Mouse (Mus musculus) induced T-regulatory cell, adult 2 months (primary cell): Measurements from ENCODE around the gene Fhl3.
"Not testable (repeated sequence)": the region's sequence is repeated elsewhere in the genome, so short reads cannot be mapped to it uniquely, and the experiment has no call there.

ENCODE experiments used
- DNase-seq: peaks from one replicate; pipeline ENCODE4 v3.0.0-alpha.2; 2012; ENCODE audit warnings: low read depth

Gene Fhl3

DNA sequence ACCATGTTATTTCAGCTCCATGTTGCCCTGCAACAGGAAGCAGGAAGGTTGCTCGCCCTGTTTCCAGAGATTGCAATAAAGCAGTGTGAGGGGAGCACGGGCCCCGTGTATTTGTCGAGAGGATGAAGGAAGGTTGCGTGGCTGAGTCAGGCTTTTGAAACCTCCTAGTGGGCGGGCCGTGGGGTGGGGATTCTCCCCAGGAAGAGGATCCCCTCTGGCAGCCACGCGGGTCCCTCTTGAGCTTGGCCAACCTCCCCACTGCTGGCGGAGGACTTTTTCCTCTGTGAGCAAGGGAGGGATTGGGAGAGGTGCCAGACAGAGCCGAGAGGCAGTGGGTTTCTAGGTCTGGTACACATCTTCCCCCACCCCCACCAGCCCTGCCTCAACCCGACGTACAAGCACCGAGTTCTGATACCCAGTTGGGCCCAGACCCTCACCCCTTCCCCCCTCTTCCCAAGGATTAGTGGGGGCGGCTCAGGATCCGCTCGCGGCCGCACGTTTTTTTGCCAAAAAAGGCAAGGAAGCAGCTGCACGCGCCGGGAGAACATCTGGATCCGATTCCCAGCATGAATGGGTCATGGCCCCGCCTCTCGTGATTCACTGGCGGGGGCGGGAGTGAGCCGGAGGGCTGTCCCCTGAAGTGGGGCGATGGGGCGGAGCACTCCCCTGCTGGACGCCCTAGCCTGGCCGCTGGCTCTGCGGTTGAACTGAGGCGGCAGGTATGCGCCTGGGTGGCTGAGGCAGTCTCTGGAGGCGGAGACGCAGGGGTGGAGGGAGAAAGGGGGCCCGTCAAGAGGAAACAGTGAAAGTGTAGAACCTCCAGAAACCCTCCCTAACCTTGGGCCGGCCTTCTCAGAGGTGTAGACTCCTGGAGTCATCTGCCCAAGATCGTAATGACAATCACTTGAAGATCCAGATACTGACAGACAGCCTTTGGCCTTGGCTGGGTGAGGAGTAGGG lies 8.3 kb downstream of the Fhl3 start:
- DNase-seq, result peak; percentile 85

DNA sequence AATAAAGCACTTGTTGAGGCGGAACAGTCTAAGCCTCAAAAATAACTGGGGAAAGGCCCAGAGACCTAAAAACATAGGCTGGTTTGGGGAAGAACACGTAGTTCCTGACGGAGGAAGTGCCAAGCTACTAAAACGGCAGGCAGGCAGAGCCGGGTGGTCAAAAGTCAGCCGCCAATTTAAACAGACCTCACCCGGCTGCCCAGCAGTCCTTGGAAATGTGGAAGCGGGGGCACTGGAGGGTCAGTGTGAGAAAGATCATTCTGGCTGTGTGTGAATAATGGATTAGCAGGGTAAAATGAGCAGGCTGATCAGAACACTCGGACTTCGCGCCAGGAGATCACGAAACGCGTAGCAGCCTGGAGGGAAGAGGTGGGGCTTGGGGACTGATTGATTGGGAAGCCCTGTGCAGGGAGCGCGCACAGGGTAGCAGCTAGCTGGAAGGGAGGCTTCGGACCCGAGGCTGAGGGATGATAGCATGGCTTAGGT lies 9.5 kb downstream of the Fhl3 start:
- peak; percentile 58 for DNase-seq

DNA sequence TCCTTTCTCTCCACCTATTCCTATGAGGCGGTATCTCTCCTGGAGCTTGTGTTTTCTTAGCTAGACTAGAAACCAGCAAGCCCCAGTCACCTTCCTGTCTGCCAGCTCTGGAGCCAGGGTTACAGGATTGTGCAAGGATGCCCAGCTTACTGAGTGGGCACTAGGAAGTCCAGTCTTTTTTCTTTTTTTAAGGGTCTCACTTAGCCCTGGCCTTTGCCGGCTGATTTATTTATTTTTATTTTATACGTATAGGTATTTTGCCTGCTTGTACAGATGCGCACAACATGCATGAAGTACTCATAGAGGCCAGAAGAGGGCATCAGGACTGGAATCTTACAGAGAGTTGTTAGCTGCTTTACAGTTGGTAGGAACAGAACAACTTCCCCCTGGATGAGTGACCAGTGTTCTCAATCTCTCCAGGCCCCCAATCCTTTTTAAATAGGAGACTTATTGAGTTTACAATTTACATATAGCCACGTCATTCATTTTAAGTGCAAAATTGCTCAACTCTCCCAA lies 10.3 kb downstream of the Fhl3 start:
- DNase-seq, result peak; percentile 79

DNA sequence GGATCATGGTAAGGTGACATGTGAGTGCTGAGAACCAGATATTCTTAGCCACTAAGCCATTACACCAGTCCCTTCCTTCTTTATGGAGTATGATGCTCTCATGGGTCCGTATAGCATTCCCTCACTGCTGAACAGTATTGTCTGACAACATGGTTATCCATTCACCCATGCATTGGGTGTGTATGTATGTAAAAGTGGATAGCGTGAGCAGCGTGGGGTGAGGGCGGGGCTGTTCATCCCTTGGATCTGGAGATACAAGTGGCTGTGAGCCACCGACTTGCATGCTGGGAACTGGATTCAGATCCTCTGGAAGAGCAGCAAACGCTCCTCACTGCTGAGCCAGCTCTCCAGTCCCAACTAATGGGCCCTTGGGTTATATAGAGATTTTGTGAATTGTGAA lies 12.1 kb downstream of the Fhl3 start:
- DNase-seq, result no peak

DNA sequence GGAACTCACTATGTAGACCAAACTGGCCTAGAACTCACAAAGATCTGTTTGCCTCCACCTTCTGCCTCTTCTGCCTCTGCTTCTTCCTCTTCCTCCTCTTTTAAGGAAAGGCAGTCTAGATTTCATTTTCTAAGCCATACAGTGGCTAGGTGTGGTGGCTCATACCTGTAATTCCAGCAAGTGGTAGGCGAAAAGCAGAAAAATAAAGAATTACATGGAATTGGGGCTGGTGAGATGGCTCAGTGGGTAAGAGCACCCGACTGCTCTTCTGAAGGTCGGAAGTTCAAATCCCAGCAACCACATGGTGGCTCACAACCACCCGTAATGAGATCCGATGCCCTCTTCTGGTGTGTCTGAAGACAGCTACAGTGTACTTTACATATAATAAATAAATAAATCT lies 13.3 kb downstream of the Fhl3 start:
- DNase-seq, result not testable (repeated sequence)

DNA sequence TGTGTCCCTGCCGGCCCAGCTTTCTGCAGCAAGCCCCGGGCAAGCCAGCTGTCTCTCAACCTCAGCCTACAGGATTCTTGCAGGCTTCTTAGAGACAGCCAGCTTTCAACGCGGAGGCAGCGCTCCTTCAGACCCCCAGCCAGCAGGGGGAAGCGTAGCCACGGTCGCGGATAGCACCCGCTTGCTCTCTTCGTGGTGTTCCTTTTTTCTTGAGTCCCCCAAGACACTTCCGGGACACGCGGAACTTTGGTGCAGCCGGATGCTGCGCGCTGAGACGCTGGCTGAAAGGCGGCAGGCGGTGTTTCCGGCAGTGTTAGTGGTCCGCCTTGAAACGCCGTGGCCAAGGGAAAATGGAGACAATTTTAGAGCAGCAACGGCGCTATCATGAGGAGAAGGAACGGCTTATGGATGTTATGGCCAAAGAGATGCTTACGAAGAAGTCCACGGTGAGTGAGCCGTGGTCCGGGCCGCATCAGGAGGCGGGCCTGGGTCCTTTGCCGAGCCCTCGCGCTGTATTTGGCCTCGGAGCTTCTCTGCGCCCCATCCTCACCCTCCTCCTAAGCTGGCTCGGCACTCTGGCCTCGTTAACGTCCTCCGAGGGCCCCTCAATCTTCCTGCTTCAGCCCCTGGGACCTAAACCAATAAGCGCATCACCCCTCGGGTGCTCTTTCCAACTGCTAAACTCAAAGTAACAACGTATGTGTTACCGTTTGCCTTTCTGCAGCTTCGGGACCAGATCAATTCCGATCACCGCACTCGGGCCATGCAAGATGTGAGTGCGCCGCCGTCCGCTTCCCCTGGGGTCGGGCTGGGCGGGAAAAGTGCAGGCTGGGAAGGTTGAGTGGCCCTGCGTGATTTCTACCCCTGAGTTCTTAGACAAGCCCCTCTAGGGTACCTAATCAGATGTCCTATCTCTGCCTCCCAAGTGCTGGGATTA lies 14.3 kb downstream of the Fhl3 start, which contains the start of gene Sf3a3:
Gene Sf3a3 (plus strand): TSS at position 232 of the 937 bp plus-strand sequence.
- peak; percentile 97 for DNase-seq

DNA sequence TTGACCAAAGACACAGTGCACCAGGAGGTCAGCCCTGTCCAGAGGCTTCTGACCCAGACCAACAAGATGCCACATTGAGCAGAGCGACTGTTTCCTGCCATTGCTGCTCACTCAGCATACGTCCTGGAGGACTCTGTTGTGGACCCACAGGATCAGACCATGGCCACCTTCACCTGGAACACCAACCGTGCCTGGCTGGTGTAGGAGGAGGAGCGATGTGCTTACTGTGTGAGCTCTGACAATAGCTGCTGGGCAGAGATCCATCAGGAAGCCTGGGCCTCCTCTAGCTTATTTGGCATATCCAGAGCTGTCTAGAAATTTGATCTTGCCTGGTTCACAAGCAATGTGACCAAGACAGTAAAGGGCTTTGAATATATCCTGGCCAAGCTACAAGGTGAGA lies 18.6 kb downstream of the Fhl3 start:
- no peak for DNase-seq

DNA sequence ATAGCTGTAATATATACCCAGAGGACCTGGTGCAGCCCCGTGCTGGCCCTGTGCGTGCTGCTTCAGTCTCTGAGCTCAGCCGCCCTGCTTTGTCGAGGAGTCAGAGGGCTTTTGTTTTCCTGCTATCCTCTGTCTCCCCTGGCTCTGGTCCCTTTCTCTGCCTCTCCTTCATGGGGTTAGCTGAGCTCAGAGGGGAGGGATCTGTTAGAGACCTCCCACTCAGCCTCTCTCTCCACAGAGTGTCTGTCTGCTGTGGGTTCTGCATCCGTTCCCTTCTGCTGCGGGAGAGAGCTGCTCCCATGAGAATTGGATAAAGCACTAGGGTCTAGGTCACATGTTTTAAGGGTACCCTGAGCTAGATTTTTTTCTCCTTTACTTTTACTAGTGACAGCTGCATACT lies 25.6 kb downstream of the Fhl3 start:
- DNase-seq, result no peak

DNA sequence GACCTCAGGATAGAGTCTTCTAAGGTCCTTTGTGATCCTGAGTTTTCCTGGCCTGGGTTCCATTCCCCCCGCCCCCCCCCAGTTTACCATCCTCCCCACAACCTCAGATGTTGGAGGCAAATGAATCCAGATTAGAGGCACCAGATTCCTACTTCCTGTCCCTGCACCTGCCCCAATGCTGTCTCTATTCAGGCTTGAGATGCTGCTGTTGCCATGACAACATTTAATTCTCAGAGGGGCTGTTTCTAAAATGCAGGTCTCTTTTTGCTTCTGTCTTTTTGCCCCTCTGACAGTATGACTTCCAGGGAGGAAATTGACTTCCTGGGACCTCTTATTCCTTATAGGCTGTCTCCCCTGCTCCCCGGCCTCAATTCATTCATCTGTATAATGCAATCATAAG lies 36.5 kb downstream of the Fhl3 start:
- no peak for DNase-seq

DNA sequence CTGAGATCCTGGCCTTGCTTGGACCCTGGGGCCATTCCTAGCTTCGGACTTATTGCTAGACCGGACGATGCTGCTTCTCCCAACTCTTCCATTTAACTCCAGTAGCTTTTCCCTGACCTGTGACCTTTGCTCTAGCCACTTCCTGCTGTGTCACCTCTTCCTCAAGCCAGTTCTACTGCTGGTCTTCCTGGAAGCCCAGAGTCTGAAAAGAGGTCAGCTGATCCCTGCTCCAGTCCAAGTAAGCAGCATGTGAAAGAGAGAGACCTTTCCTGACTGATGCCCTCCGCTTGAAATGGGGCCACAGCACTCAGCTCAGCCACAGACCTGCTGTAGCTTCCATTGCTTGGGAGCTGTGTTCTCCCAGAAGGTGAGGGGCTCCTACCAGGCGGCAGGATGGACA lies 37.0 kb downstream of the Fhl3 start:
- no peak for DNase-seq

DNA sequence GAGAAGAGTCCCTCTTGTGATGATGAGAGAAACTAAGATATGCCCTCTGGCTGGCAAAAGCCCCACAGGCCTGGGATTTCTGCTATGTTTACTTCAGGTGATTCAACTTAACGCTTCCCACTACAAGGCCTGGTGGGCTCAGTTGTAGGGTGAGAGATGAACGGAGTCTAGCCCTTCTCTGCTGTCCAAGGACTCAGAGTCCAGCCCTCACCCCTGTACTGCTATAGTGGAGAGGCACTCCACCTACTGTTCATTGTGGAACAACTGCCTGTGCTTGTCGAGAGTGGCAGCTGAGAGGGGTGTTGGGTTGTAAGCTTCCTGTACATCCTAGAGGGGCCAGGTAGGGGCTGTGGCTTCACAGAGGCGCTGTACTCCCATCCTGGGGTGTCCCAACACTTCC lies 37.5 kb downstream of the Fhl3 start:
- no peak for DNase-seq

DNA sequence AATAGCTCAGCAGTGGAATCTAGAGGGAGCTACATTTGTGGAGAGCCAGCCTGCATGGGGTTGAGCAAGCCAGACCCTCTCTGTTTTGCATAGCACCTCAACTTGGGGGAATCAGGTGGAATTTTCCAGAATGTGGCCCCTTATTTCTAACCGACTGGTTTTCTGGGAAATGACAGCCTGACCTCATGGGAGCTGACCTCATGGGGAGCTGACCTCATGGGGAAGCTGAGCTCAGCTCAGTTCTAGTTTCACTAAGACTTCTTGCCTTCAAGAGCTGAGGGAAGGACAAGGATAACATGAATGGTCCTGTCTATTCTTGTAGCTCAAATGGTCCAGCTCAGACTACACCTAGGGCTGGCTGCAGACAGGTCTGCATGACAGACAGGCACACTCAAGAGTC lies 38.3 kb downstream of the Fhl3 start:
- no peak for DNase-seq

DNA sequence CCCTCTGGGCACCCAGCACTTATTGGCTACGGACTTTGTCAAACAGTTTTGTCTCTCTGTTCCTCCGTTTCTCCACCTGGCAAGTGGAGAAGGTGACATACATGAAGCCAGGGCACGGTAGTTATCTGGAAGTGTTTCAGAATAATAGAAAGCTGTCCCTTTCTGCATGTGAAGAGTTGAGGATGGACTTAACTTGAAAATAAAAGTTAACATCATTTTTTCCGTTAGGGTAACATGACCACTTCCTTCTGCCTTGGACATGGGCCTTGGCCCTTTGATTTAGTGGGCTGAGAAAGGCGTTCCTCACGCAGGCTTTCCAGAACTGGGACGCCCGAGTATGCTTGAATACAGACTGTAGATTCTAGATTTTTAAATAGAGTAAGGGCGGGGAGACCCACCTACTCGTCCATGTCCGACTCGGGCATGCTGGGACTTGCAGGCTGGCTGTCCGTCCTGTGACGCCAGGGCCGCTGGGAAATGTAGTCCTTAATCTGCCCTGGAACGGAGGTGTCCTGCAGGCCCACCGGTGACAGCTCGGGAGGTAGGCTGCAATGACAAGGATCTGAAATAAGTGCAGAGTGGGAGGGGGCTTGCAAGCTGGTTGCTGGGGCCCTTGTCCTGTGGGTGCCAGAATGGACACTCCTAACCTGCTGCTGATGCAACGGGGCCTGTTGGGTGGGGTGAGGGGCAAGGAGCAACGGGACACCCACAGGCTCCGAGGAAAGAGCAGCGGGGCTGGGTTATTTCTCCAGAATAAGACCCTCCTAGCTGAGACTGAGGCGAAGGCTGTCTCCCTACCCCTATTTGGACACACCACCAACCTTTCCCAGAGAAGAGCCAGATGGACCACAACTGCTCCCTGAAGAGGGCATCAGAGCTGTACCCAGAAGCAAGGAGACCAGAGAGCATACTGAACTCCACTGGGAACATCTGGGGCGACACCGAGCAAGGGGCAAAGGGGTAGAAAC lies 41.2 kb downstream of the Fhl3 start, which contains the start of gene Inpp5b:
Gene Inpp5b (plus strand): TSS at position 475 of the 968 bp plus-strand sequence.
- peak; percentile 66 for DNase-seq

DNA sequence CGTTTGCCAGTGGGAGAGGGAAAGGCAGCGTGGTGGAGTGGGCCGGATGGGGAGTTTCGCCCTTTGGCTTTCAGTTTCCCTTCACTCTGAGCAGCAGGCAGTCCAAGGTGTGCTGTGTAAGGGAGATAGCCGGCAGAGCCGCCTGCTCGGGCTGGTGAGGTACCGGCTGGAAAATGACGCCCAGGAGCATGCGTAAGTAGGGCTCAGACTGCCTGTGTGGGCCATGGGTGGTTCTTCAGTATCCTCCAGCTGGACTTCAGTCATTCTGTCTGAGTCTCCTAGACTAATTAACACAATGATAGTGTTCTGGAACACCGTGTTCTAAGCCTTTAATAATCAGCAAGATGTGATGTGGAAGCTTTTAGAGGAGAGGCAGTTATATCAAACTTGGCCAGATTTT lies 42.3 kb downstream of the Fhl3 start:
- DNase-seq, result no peak

DNA sequence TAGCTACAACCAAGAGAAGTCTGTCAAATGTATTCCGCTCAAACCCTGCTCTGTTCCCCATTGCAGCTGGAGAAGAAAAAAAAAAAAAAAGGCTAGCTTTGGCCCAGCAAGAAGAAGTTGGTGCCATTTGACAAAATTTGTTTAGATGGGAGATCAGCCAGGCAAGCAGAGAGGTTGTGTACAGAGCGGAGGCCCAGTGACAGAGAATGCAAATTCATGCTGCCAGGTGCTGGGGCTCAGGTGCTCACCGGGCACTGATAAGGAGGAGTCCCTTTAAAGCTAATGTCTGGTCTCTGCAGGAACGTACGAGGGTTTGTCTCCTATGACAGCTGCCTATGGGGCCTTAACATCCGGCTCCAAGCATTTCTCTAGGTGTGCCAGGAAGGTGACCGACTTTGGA lies 46.1 kb downstream of the Fhl3 start:
- DNase-seq, result no peak

DNA sequence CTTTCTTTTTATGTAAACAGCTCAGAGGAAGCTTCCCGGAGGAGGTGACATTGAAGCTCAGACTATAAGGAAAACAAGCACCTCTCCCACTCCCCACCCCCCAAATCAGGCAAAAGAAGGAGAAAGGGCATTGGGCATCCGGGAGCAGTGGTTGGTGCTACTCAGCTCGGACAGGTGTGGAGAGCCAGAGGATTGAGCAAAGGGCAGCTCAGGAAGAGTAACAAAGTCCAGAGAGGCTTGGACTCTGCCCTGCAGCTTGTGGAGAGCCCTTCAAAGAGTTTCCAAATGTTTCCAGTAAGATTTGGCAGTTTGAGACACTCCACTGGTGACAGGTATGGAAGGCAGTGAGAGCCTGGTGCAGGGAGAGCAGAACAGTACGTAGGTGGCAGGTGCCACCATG lies 47.4 kb downstream of the Fhl3 start:
- DNase-seq, result no peak

DNA sequence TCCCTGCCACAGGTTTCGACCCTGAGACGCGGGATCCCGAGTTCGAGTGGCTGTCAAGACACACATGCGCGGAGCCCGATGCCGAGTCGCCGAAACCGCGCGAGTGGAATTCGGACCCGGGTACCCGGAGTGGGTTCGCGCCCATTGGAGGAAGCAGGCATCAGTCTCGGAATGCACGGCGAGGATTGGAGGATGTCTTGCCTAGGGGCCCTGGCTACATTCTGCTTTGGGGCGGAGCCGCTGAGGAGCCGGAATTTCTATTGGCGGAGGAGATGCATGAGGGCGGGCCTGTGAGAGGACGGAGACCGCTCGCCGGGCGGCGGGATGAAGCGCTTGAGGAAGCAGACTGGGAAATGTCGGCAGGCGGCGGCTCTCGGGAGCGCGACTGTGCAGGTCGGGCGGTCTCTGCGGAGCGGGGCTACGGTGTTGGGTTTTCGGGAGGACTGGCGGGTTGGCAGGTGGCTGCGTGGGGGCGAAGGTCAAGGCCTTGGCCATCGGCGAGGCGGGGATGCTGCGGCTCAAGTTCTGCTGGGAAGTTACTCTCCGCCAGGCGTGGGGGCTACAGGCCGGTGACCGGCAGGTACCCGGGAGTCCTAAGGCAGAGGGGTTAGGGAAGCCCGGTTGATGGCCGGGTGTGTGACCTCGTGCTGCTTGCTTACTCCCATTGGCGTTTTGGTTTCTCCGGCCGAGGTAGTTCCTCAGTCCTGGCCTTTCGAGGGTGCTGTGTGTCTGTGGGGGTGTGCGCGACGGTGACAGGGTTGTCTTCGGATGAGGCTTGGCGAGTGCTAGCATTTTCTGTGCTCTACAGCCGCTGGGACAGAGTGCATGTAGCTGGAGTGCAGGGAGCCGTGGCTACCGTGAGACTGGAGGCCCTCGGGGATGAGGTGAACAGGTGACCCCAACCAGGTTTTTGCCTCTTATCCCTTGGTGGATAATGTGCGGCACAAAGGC lies 51.1 kb downstream of the Fhl3 start:
- DNase-seq, result peak; percentile 98

DNA sequence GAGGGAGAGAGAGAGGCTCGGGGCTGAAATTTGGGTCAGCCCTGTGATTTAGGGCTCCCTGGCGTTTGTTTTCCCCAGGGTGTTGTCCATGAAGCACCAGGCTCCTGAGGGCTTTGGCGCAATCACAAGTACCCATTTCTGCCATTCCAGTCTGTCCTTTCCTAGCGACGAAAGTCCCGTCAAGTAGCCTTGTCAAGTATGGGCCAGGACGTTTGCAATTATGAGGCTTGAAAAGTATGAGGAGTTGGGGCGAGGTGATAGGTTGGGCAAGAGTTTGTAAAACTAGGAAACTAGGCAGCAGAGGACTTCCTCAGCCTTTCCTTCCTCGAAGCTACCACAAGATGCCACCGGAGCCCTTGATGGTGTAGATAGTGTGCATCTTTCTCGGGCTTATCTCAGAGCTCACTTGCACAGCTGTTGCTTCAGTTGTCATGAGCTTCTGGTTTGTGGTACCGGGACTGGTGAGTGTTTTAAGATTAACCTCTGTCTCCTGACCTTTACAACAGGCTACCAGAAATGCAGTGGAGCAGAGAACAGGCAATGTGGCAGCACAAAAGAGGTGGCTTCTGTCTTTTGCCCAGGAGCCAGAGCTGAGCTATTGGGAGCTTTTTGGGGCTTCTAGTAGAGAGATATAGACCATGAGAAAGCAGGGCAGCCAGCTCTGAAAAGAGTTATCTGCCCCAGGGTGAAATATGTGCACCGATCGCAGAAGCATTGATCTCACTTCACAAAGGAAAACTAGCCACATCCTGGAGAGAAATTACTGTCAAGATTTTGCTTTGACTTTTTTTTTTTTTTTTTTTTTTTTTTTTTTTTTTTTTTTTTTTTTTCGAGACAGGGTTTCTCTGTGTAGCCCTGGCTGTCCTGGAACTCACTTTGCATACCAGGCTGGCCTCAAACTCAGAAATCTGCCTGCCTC lies 52.0 kb downstream of the Fhl3 start:
- DNase-seq, result peak; percentile 81

DNA sequence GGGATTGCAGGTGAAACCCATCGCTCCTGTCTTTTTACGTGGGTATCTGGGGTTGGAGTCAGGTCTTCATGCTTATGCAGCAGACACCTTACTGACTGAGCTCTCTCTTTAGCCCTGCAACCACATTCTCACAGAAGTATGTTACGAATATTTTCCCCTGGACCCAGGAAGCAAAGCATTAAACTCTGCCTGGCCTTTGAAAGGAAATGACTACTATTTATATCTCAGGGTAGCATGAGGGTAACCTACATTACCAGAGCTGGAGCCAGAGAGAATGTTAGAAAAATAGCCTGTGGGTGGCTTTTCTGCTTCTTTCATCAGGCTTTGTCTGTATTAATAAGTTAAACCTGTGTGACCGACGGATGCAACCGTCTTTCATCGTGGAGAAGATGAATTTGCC lies 55.0 kb downstream of the Fhl3 start:
- DNase-seq, result peak; percentile 59
